Mouse (Mus musculus) spleen, postnatal 14 days (tissue): ENCODE data around the gene Prkacb.

Experiments used
- DNase-seq, 2 experiments: peaks; one replicate each; pipeline ENCODE4 v3.0.0; 2021 to 2022; ENCODE audit warnings: low spot score in 2 of 2

Gene Prkacb

DNA sequence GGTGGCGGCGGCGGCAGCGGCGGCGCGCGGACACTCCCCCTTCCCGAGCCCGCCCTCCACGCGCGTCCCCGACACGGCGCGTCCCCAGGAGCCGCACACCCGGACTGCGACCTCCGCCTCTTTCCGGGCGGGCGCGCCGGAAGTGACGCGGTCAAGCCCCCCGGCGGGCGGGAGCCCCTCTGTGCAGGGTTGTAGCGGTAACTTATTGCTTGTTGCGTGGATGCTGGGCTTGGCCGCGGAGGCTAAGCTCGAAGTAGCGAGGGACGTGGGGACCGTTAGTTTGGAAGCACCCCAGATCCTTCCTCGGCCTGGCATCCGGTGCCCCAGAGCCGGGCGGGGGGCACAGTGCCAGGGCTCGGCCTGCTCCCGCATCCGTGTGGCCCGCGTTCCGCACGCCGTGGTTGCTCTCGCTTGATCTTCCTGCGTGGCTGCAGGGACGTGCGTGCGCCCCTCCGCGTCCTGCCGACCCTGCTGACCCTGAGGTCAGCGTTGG is at the start of gene Prkacb:
Gene Prkacb (minus strand): TSS at position 90 of the 493 bp plus-strand sequence.
- peak; percentile 64 to 79 for DNase-seq

DNA sequence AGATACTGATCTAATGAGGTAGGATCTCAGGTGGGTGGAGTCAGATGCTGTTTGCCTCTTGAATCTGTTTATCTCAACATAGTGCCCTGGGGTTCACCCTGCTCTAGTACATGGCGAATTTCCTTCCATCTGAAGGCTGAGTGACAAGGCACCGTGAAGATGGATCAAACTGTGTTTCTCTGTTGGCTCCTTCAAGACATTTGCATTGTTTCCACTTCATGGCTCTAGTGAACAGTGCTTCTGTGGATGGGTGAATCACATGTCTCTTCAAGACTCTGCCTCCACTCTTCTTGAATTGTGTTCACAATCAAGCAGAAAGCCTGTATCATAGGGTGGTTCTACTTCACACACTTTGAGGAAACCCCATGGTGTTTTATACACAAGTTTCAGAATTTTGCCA is 47.5 kb upstream of the Prkacb start:
- no peak for DNase-seq

DNA sequence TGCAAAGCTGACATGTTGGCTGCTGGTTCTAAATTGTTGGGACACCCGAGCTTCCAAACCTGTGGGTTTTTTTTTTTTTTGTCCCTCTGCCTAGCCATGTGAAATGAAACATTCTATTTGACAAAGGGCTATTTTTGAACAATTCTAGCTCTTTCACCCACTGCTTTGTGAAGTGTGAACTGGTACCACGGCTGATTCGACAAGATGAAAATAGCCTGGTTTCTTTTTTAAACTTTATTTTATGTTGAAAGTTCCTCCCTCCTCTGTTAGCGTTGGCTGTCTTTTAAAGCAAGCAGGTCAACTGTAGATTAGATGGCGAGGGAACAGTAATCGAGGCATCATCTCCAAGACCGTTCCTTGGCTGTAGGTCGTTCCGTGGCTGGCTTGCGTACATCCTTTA is 44.6 kb upstream of the Prkacb start:
- no peak for DNase-seq

DNA sequence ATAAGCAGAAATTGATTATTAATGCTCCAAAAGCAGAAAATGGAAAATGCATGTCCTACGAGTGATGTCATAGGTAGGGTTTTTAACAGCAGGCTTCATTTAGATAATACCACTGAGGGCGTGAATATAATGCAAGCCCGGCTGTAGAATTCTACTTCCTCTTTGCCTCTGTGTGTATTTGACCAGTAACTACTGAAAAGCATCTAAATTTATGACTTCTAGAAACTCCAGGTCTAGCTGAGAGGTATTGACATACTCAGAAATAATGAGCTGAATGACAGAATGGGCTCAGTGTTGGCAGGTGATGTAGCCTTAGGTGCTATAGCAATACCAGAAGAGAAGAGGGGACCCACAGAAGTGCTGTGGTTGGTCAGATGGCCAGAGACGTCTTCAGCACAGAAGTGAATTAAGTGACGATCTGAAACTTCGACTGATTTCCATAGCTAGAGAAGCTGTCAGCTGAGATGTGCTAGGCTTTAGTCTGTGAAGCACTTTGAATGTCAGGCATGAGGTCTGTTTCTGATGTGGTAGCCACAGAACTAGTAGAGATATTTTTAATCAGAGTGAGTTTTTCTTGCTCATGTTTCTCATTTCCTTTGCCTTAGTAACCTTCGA is 41.8 kb upstream of the Prkacb start:
- DNase-seq = no peak

DNA sequence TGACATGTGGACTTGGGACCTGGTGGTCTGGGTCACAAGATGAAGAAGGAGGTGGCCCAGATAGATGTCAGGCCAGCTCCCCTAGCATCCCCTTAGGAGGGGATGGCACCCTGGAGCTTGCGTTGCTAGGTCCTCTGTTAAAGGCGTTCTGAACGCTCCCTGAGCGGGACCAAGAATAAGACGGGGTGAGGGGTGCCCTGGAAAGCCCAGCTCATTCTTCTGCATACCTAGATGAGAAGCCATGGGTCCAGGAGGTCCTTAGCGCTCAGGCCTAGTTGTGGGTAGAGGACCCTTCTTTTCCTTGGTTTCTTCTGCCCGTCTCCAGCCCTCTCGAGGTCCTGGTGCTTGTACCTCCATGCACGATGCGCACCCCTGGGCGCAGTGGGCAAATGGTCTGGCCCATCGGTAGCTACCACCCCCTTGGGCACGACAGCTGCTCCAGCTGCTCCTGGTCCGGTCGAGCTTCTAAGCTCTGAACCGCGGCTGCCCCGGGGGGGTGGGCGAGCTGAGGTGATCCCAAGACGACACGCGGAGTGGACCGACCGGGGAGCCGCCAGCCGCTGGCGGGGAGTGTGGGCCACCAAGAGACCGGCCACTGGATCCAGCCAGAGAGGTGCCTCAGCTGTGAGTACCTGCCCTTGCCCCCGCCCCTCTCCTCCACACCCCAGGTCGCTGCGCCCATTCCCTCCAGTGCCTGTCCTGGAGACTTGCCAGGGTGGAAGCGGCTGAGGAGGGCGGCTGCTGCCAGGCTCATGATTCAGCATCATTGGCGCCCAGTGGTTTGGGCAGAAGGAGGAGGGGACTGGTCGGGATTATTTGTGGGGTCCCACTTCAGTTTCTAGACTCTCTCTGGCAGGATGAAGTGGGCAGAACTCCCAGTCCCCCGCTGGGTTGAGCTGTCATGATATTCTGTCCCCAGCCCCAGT is 39.4 kb upstream of the Prkacb start, which contains the start of gene Ttll7:
Gene Ttll7 (plus strand): TSS at position 402 of the 926 bp plus-strand sequence.
- peak in 1 of 2 experiments; percentile 3 for DNase-seq

DNA sequence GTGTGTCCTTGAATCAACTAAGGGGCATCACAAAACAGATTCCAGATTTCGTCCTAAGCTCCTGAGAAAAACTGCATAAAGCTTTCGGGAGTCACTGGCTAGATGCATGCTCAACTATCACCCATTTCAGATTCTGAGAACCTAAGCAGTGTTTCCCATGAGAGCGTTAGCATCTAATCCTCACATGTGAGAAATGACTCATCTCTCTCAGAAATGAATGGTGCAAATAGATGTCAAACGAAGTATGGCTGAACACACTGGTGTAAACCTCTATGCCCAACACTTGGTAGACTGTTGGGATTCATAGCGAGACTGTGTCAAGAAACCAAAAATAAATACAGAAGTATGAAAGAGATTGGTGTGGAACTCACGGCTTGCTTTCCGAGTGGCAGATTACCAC is 36.6 kb upstream of the Prkacb start:
- DNase-seq = no peak

DNA sequence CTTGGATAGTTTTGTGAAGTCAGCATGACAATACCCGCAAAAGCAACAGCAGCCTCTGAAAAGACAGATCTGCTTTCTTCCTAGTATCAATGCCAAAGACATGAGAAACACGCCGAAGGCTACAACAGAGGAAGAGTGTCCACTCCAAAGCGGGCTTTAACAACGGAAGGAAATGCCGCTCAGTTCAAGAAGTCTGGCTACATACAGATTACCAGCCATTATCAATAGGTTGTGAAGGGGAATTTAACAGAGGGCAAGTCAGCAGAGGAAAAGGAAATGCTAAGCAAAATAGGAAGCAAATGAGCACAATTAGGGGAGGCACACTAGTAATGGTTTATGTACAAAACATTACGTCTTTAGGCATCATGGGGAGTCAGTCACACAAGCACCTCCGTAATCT is 35.3 kb upstream of the Prkacb start:
- no peak for DNase-seq

DNA sequence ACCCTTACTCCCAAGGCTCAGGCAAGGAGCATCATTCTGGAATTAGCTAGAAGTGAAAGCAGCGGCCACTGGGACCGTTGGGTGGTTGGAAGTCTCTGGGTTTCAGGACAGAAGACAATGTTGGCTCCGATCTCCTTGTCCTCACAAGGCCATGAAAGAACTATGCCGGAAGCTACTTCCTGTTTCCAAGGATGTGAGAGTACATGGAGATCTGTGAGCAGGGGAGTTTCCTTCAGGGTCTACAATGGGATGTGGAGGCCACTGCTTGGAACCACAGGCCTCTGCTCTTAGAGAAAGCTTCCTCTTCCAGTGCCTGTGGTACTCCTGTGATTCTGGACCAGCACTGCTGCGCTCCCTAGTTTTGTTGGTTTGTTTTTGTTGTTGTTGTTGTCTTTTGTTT is 33.4 kb upstream of the Prkacb start:
- DNase-seq = no peak

DNA sequence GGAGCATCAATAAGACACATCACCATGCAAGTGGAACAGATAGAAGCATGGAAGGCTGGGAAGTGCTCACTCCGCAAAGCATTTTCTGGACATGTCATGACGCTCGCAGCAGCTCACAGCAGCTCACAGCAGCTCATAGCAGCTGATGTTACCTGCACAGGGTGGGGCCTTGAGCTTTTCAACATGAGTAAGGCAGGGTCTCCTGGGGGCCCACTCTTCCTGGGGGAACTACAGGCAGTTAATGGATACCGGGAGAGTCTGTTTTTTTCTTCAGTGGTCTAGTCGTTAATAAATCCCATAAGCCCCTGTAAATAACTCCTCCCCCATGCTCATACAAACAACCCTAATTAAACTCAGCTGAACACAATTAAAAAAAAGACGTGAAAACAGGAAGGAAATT is 30.7 kb upstream of the Prkacb start:
- no peak for DNase-seq

DNA sequence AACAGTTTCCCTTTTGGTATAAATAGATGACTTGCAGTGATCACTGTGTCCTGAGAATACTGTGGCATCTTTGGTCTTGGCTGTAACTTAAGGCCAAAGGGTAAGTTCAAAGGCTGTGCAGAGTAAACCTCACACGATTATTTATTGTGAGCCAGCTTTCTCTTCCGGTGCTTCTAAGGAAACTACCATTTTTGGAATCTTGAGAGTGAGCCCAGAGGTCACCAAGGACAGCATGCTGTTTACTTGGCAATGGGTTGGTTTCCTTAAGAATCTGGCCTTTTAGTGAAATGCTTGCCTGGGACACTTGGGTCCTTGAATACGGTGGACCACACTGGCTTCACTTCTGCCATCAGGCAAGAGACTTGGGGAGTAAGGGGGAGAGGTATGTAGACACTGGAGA is 30.0 kb upstream of the Prkacb start:
- DNase-seq = no peak

DNA sequence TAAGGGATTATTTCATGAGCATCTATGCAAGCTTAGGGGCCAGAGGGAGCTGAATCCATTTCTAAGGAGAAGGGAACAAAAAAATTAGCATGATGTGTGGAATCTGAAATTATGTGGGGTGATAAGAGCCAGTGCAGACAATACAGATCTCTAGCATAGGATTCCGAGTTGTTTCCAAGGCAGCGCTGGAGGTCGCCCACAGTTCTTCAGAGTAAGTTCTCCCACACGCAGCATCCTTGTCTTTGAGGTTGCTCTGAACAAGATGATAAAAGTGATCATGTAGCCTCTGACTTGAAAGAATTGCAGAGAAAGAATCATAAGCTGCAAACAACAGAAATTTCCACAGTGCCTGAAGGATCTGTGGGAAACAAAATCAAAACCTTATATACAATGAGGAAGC is 7.9 kb upstream of the Prkacb start:
- no peak for DNase-seq

DNA sequence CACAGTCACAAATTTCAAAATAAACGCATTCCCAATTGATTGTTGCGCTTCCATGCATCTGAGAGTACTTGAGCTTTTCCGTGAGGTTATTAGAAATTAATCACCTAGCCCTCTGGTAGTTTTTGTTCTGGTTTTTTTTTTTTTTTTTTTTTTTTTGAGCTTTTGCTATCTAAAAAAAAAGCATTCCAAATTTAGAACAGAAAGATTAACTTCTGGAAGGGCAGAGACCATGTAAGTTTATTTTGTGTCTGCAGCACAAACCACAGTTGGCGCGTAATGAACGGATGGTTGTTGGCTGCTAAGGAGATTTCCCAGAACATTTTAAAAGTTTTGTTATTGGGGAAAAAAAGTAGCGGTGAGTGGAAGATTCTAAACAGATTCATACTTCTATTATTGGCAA is 834 bp upstream of the Prkacb start:
- no peak for DNase-seq

DNA sequence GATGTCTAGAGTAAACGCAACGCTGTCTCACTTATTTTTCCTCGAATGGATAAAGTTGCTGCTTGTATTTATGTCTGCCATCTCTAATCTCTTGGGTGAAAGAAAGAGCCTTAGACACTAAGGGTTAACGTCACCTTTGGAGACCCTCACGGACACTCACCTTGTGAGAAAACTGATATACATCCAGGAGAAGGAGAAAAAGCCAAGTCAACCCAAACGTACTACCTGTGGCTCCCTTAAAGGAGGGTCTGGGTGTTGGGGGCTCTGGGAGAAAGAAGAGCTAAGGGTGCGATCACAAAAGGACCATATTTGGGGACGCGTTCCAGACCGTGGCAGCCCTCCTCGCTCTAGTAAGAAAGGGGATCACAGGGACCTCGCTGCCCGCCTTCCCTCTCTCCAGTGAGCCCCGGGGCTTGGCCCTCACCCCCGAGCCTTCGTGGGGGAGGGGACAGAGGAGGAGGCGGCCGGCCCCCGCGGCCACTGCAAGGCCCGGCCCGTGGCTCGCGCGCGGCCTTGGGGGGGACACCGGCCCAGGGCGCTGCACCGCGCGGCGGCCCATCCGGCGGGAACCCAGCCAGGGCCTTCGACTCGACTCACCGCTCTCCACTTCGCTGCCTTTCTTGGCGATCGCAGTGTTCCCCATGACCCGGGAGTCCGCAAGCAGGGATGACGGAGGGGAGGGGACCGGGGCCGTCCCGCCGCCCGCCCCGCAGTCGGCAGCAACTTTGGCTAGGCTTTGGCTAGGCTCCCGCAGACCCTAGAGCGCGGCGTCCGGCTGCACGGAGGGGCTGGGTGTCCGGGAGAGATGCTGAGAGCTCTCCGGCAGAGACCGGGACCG is 530 bp downstream of the Prkacb start:
- DNase-seq = no peak

DNA sequence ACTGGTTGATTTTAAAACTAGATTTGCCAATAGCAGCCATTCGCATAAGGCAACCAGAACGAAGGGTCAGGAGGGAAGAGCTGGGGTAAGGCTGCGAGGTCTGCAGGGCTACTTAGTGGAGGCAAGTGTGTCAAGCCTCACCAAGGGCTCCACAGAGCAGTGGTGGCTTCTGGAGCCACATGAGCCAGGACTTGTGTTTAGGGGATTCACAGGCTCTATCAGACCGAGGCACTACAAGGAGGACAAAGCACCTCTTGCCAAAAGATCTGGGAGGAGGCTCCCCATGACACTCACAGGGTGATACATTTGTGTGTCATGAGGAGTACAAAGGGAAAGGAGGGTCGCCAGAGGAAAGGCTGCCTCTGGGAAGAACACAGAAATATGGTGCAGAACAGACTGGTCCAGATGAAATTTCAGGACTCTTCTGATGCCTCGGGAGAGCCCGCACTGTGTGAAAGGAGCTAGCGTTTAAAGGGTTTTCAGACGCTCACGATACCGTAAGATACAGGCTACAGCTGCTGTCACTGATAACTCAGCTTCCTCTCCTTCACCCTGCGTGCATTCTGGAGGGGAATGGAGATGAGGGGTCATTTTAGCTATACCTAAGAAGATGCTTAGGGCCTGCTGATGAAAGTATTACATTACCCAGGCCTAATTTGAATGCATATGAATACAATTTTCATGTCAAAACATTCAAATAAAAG is 19.1 kb downstream of the Prkacb start:
- DNase-seq = no peak

DNA sequence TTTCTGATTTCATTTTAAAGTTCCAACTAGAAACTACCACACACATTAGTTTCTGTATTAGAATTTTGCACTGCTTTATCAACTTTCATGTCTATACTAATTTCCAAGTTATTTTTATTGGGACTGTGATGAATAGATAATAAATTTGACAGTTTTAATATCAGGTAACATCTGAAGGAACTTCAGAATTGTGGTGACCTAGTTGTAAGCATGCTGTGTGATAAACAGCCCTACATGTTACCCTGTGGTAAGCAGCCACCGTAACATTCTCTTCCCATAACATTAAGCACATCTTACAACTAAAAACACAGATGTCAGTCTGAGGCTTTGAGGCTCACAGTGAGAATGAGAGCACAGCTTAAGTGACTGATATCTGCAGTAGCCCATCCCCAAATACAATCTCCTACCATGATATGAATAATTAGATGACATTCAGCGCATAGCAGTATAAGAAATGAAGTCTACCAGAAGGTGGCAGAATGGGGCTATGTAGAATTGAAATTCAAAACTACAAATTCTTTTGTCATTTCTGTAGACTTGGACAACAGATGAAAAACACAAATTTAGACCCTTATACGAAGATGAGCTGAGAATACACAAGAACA is 20.5 kb downstream of the Prkacb start:
- no peak for DNase-seq

DNA sequence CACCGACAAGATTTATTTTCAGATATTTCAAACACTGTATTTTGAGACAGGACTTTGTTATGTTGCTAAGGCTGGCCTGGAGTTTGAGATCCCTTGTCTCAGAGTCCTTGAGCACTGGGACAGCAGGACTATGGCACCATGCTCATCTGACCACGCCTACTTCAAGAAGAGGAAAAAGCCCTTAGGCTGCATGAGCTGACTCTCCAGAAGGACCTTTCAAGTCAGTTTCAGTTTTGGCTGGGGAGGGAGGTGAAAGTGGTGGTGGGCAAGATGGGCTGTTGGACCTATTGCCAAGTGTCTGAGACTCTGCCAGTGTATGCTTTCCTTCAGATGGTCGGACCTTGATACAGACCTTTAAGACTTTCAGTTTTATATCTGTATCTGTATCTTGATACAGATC is 28.6 kb downstream of the Prkacb start:
- DNase-seq = no peak

DNA sequence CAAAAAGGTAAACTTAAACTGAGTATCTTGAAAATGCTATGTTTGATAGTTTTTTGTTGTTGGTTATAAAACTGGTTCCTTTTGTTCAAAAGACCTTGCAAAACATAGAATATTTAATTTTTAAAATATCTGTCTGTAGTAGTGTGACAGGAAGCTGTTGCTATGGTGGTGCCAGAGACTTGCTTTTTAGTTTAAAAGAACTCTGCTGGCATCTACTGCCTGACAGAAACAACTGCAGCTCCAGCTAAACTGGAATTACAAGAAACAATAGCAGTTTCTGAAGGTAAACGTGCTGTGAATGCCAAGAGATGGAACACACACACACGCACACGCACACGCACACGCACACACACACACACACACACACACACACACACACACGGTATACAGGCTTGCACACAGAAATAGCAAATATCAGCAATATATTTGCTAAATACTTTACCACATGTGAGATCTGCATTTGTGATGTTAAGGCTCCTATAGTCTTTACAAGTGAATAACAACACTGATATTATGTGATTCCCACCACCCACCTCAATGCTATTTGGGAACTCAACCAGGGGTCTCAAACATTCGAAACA is 29.1 kb downstream of the Prkacb start:
- no peak for DNase-seq

DNA sequence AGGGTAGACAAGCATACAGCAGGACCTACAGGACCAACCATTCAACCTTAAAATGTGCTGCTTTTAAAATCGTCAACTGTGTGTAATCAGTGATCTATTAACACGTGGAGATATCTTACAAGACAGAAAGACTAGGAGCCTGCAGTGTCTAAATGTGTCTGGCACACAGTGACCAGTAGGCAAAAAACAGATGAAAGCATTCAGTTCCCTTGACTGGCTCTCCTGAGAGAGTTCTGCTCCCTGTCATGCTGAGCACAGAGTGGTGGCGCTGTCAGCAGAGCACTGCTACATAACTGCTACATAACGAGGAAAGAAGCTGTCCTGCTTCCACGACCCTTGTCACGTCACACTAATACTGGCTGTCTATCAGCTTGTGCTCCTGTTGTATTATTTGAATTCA is 30.2 kb downstream of the Prkacb start:
- no peak for DNase-seq

DNA sequence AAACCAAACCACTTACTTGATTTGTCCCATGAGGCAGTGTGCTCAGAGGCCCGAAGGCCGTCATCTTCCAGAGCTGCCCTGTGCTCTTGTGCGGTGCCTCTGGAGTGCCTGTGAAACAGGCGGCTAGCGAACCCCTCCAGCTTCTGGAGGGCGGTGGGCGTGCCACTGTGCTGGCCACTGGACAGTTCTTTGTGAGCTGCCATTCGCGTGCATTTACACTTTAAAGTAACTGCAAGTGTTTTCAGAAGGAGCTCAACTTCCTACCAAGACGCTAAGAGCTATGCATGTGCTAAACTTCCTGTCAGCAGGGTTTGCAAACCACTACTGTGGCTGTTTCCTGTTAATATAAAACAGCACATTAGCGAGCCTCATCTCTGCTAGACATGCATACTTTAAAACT is 31.7 kb downstream of the Prkacb start:
- peak in 1 of 2 experiments; percentile 18 for DNase-seq

DNA sequence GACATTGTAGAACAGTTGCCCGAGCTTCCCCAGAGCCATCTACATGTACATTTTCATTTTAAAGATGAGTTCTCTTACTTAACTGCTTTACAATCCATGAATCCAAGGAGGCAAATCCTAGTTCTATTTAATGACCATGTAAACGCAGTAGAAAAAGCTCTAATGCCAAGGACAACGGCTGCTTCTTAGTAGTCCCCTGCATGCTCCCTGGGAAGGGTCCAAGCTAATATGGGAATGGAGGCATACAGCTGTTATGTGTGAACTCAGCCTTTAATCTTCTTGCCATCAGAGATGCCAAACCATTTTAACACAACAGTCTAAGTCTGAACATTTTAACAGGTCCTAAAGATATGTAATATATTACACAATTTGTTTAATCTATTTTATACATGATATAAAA is 32.5 kb downstream of the Prkacb start:
- no peak for DNase-seq

DNA sequence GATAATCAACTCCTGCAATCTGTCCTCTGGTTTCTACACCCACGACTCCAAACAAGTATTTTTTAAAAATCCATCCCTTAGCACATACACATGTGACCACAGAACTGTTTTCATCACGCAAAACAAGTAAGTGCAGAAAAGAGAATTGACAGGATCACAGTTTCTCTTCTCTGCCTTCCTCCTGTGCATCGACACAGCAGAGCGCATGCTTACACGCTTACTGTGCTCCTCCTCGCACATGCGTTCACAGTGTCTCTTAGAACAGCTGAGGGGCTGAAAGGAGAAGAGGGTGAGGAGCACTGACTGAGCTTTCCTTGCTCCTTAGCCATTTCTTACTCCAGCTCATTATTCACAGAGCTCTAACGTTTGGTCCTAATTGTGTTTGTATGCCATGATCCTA is 33.9 kb downstream of the Prkacb start:
- DNase-seq = no peak
